Mouse (Mus musculus): Measurements from ENCODE around the gene Gm14443. TPM values are rescaled to one million over a fixed set of nuclear protein-coding genes. Genes with fewer than 3 reads are reported as not detected.
A peak's percentile ranks its signal among the peaks of the same experiment; 100 is the strongest.
"Not testable (repeated sequence)": the region's sequence is repeated elsewhere in the genome, so short reads cannot be mapped to it uniquely, and the experiment has no call there.

Gene Gm14443
- under 1 TPM; 0.70 to 0.78 TPM for total RNA-seq (2021)
- long read RNA-seq, experiment 1: 0 reads
- long read RNA-seq, experiment 2, full-length matches to known transcripts: 1 of 1 reads
- long read RNA-seq, experiment 2, partial matches to known transcripts: 0 of 1 reads
- long read RNA-seq, experiment 2, other reads (novel, unspliced or antisense): 0 of 1 reads

GRCm38 (mm10) chr2:175175401-175176180 lies at the start of gene Gm14443:
Gene Gm14443 (minus strand): TSS chr2:175175871.
- intact Hi-C loops (cut with DNase I; ENCODE audit: low total_unique reads); DNase-seq: not testable (repeated sequence)

- DNase-seq; intact Hi-C loops (cut with DNase I; ENCODE audit: low total_unique reads): not testable (repeated sequence)
These were observed 31.1 kb upstream of the Gm14443 start, which contains the start of gene Gm14391 for GRCm38 (mm10) chr2:175206732-175207131. Gene Gm14391 (minus strand): TSS chr2:175206917.

- DNase-seq; intact Hi-C loops (cut with DNase I; ENCODE audit: low total_unique reads): not testable (repeated sequence)
These were observed 3.3 kb upstream of the Gm14443 start for GRCm38 (mm10) chr2:175179008-175179407.

- no peak for DNase-seq
- intact Hi-C loops (cut with DNase I; ENCODE audit: low total_unique reads): no loop called here
These were observed 641 bp upstream of the Gm14443 start for GRCm38 (mm10) chr2:175176312-175176711.

- intact Hi-C loops (cut with DNase I; ENCODE audit: low total_unique reads); DNase-seq: not testable (repeated sequence)
These were observed 1.6 kb downstream of the Gm14443 start for GRCm38 (mm10) chr2:175174058-175174457.

GRCm38 (mm10) chr2:175172906-175173595 lies 2.6 kb downstream of the Gm14443 start:
- intact Hi-C loops (cut with DNase I; ENCODE audit: low total_unique reads); DNase-seq: not testable (repeated sequence)

- no peak for DNase-seq
- intact Hi-C loops (cut with DNase I; ENCODE audit: low total_unique reads): no loop called here
These were observed 3.5 kb downstream of the Gm14443 start for GRCm38 (mm10) chr2:175172123-175172522.

- intact Hi-C loops (cut with DNase I; ENCODE audit: low total_unique reads); DNase-seq: not testable (repeated sequence)
These were observed 8.8 kb downstream of the Gm14443 start for GRCm38 (mm10) chr2:175166870-175167269.

GRCm38 (mm10) chr2:175165110-175165509 lies 10.6 kb downstream of the Gm14443 start:
- DNase-seq; intact Hi-C loops (cut with DNase I; ENCODE audit: low total_unique reads): not testable (repeated sequence)

- DNase-seq; intact Hi-C loops (cut with DNase I; ENCODE audit: low total_unique reads): not testable (repeated sequence)
These were observed 14.2 kb downstream of the Gm14443 start for GRCm38 (mm10) chr2:175161438-175161837.

- intact Hi-C loops (cut with DNase I; ENCODE audit: low total_unique reads): no loop called here
- DNase-seq: no peak
These were observed 17.0 kb downstream of the Gm14443 start for GRCm38 (mm10) chr2:175158642-175159041.

GRCm38 (mm10) chr2:175156696-175157095 lies 19.0 kb downstream of the Gm14443 start:
- DNase-seq: no peak
- intact Hi-C loops (cut with DNase I; ENCODE audit: low total_unique reads): no loop called here

- intact Hi-C loops (cut with DNase I; ENCODE audit: low total_unique reads); DNase-seq: not testable (repeated sequence)
These were observed 33.7 kb downstream of the Gm14443 start, which contains the start of gene Gm14399 for GRCm38 (mm10) chr2:175141993-175142295. Gene Gm14399 (minus strand): TSS chr2:175142012.

GRCm38 (mm10) chr2:175141118-175141992 lies 34.3 kb downstream of the Gm14443 start:
- DNase-seq: peak; percentile 12
- intact Hi-C loops (cut with DNase I; ENCODE audit: low total_unique reads): not testable (repeated sequence)

GRCm38 (mm10) chr2:175140624-175141023 lies 35.0 kb downstream of the Gm14443 start:
- DNase-seq; intact Hi-C loops (cut with DNase I; ENCODE audit: low total_unique reads): not testable (repeated sequence)

All from gastrocnemius, postnatal 14 days (tissue).